Mouse (Mus musculus): ENCODE measurements around the gene Ntsr1.

Ntsr1 gene

GRCm38 (mm10) chr2:180501217-180501967, 1.6 kb downstream of the Ntsr1 start:
- in situ Hi-C loops (cut with MboI; ENCODE audit: unreplicated experiment in 2 of 2), result no loop called here

DNA sequence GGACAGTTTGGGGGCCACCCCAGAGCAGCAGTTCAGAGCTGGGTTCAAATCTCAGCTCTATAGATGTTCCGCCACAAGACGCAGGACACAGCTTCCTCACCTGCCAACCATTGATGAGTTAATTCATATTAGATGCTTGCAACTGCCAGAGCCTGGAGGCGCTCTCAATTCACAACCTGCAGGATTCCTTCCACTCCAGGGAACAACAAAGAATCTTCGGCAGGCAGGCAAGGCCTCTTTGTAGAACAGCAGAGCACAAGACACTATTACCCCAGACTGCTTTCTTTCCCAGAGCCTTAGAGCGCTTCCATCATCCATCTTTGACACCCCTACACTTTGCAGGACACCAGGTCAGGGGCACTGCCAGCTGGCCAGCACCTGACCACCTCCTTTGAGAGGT, 6.5 kb downstream of the Ntsr1 start:
- in situ Hi-C loops (cut with MboI; ENCODE audit: unreplicated experiment in 2 of 2), result no loop called here

DNA sequence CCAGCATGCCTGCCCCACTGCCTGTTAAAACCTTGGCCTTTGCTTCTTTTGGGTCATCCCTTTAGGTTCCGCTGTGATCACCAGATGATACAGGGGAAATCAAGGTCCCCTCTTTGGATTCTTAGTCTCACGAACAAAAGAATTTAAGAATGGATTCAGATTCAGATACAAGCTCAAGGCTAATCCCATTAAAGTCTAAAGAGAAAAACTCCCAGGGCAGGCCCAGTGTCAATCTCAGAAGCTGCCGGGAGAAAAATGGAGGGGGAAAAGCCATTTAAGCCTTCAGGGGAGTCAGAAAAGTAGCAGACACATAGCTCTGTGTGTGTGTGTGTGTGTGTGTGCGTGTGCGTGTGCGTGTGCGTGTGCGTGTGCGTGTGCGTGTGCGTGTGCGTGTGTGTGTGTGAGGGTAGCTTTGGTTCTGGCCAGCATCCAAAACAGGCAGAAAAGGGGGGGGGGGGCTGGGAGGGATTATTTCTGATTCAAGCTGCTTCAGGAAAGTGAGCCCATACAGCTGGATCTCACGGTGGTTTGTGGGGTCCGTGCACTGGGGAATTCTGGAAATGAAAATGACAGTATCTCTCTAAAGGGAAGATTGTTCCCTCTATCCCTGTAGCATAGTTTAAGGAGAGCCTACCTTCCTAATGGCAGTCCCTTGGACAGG, 8.8 kb downstream of the Ntsr1 start:
- in situ Hi-C loops (cut with MboI; ENCODE audit: unreplicated experiment in 2 of 2), result no loop called here

DNA sequence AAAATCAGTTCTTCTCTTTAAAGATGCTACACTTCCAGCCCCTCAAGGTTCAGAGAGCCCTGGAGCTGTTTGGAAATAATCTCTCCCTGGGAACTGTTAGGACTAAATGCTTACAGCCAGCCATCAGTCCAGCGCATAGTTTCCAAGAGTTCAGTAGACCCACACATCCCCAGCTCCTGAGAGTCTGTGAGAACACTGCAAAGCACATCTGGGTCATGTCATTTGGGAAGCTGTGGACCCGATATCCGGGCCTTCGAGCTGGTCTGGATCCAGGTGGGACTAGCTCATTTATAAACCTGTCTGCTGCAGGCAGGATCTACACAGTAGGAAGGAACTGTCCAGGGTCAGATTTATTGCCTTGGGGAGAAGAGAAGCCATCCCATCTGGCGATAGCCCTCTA, 11.1 kb downstream of the Ntsr1 start:
- in situ Hi-C loops (cut with MboI; ENCODE audit: unreplicated experiment in 2 of 2), result no loop called here

DNA sequence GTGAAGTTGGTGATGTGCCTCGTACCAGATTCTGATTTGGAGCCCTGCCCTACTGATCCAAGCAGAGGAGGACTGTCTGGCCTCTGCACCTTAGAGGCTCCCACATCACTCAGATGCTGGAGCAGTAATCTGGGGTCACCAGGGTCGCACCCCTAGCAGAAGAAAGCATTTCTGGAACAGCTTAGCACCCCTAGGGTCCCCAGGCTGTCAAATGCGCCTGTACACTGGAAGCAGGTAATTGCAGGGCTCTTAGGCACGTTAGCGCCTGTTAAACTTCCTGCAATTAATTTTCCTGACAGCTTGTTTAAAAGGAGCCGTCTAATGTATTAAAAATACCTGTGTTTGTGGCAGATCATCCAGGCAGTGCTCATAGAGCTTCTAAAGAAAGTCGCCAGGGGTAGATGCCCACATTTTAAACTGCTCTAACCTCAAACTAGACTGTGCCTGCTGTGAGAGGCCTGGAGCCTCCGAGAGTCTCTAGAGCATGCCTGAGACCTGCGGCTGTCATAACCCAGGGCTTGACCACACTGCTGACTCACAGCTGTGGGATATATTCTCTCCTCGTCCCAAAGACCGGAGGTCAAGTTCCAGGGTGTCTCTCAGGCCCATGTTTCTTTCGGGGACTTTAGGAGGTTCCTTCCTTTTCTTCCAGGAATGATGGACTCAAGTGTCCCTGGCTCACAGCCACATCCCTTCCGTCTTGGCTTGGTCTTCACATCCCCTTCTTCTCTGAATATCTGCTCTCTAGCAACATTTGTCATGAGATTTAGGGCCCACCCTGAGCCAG, 12.3 kb downstream of the Ntsr1 start:
- in situ Hi-C loops (cut with MboI; ENCODE audit: unreplicated experiment in 2 of 2), result no loop called here

- in situ Hi-C loops (cut with MboI; ENCODE audit: unreplicated experiment in 2 of 2), result no loop called here
Observed at GRCm38 (mm10) chr2:180513019-180513418, 13.2 kb downstream of the Ntsr1 start.

DNA sequence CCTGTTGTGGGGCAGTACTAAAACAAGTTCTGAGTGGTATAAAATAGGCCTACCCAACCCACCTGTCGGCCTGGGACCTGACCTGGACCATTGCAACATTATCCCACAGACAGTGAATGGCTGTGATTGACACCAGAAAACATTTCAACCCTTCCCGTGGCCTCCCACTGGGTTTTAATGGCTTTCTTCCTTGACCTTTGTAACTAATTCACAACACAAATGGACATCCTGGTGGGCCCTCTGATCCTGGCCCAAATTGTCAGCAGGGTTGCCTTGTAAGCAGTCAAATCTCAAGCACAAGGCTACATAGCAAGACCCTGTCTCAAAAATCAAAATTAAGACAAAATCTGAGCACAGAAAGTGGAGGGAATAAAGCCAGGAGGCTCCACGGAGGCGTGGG, 14.1 kb downstream of the Ntsr1 start:
- in situ Hi-C loops (cut with MboI; ENCODE audit: unreplicated experiment in 2 of 2), result no loop called here

GRCm38 (mm10) chr2:180521437-180522221, 21.9 kb downstream of the Ntsr1 start:
- in situ Hi-C loops (cut with MboI; ENCODE audit: unreplicated experiment in 2 of 2), result no loop called here

- in situ Hi-C loops (cut with MboI; ENCODE audit: unreplicated experiment in 2 of 2), result no loop called here
Observed at GRCm38 (mm10) chr2:180522825-180523224, 23.0 kb downstream of the Ntsr1 start.

DNA sequence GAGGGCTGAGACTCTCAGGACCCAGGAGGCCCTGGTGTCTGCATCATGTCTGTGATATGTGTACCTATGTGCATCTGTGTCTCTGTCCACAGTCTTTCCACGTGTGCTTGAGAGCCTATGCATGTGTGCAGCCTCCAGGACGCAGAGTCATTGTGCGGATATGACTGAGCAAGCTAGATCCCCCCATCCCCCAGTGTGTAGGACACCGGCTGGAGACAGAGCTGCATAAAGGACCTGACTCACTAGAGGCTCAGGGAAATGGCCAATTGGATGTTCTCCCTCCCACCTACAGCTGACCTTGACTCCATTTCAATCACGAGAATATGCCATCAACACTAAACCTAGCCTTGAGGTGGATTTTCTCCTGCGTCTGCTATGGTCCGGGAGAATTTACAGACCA, 27.7 kb downstream of the Ntsr1 start:
- in situ Hi-C loops (cut with MboI; ENCODE audit: unreplicated experiment in 2 of 2), result no loop called here

DNA sequence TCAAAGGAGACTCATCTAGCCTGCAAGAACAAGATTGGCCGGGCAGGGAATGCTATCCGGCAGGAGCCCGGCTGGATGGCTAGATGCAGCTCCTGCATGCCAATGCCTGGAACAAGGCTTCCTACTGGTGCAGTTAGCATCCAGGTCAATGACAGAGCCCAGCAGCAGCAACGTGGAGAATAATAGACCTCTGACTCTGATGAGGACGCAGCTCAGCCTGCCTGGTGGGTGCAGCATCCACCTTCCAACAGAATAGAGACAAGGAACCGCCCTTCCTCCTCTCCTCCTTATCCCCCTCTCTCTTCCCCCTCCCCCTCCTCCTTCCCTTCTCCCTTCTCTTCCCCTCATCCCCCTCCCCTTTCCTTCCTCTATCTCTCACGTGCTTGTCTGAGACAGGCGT, 28.1 kb downstream of the Ntsr1 start:
- in situ Hi-C loops (cut with MboI; ENCODE audit: unreplicated experiment in 2 of 2), result no loop called here

GRCm38 (mm10) chr2:180530130-180530529, 30.4 kb downstream of the Ntsr1 start:
- in situ Hi-C loops (cut with MboI; ENCODE audit: unreplicated experiment in 2 of 2), result no loop called here

GRCm38 (mm10) chr2:180530584-180530983, 30.8 kb downstream of the Ntsr1 start:
- in situ Hi-C loops (cut with MboI; ENCODE audit: unreplicated experiment in 2 of 2), result no loop called here

DNA sequence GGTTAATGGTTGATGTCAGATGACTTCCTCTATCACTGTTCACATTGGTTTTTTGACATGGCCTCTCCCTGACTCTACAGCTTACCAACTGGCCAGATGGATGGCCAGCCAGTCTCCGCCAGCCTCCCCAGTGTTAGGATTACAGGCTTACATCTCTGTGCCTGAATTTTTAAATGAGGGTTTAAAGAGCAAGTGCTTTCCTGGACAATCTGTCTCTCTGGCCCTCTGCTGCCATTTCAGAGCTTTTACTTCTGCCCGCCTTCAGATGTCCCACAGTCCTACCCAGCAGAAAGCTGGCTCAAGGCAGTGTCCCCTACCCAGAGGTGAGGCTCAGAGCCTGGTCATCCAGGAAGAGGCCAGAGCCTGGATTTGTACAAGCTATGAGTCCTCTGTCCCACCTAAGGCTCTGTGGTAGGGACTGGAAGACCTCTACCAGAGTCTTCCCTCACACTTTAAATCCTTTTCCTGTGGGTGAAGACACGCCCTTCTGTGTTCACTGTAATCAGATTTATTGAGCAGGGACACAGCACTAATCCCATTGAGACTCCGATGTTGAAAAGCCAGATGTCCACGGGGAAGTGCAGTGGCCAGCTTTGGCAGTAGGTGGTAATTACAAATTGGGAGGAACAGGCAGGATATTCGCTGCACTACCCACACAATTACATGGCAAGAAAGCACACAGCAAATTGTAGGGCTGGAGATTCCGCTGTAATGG, 32.1 kb downstream of the Ntsr1 start:
- in situ Hi-C loops (cut with MboI; ENCODE audit: unreplicated experiment in 2 of 2), result no loop called here

DNA sequence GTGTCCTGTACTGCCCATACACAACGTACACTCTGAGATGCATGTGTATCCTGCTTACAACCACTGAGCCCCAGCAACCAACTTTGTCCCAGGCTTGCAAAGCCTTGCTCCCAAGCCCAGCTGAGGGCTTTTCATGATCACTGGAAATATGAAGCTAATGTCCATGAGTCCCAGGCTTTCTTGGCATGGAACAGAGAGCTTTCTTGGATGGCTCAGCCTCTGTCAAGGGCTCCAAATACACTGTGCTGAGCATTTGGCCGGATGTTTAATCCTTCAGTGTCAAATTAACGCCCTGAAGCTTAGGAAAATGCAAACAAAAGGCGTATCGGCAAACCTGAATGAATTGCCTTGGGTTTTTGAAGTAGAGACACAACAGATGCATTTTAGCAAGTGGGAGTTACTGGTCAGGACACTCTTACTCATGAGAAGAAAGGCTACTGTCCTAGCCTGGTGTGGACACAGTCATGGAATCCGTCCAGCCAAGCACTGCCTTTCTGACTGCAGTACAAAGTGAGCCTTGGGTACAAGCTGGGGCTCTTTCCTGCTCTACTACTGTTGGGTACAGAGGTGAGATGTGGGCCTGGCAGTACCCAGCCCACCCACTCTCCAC, 32.7 kb downstream of the Ntsr1 start:
- in situ Hi-C loops (cut with MboI; ENCODE audit: unreplicated experiment in 2 of 2), result no loop called here

- in situ Hi-C loops (cut with MboI; ENCODE audit: unreplicated experiment in 2 of 2), result no loop called here
Observed at GRCm38 (mm10) chr2:180533237-180533636, 33.5 kb downstream of the Ntsr1 start.

- in situ Hi-C loops (cut with MboI; ENCODE audit: unreplicated experiment in 2 of 2), result no loop called here
Observed at GRCm38 (mm10) chr2:180543675-180544074, 43.9 kb downstream of the Ntsr1 start.

DNA sequence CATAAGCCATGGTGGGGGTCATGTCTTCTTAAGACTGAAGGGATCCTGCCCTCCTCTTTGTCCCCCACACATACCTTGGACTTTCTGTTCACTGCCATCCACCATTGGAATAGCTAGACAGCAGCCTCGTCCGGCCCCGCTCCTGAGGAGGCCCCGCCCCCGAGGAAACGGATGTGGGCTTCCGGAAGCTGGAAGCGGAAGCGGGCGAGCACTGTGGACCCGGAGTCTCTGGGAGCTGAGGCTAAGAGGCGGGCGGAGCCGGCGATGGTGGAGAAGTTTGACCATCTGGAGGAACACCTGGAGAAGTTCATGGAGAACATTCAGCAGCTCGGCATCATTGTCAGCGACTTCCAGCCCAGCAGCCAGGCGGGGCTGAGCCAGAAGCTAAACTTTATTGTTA, 45.3 kb downstream of the Ntsr1 start:
- in situ Hi-C loops (cut with MboI; ENCODE audit: unreplicated experiment in 2 of 2), result no loop called here

- in situ Hi-C loops (cut with MboI; ENCODE audit: unreplicated experiment in 2 of 2), result no loop called here
Observed at GRCm38 (mm10) chr2:180547384-180548106, 47.8 kb downstream of the Ntsr1 start.

Data from v-Abl transformed pro-B cells (cell line).